Mouse (Mus musculus) midbrain, embryonic 12.5 days (tissue): ENCODE measurements around the gene Armc7. TPM values are rescaled to one million over a fixed set of nuclear protein-coding genes. Genes with fewer than 3 reads are reported as not detected.
"Not testable (repeated sequence)": the region's sequence is repeated elsewhere in the genome, so short reads cannot be mapped to it uniquely, and the experiment has no call there.

Source experiments
- ATAC-seq: fragments of 200-750 bp; cut with Nextera tagmentation; 2 replicates; pipeline ENCODE4 v1.8.0; 2017; ENCODE audit warnings: low read depth, moderate TSS enrichment, moderate library complexity; ENCODE audit not compliant: low FRiP score
- H3K27ac ChIP-seq: fragments of 300-500 bp; sonication (generic); replicated peaks from 2 replicates; pipeline ENCODE4 v1.5.1; 2016; ENCODE audit warnings: mild to moderate bottlenecking
- H3K27me3 ChIP-seq: fragments of 300-500 bp; sonication (generic); 2 replicates; pipeline ENCODE4 v1.6.1; 2016; ENCODE audit warnings: mild to moderate bottlenecking
- H3K36me3 ChIP-seq: fragments of 300-500 bp; sonication (generic); 2 replicates; pipeline ENCODE4 v1.6.1; 2016
- H3K4me1 ChIP-seq: fragments of 300-500 bp; sonication (generic); 2 replicates; pipeline ENCODE4 v1.6.1; 2016
- H3K4me2 ChIP-seq: fragments of 300-500 bp; sonication (generic); replicated peaks from 2 replicates; pipeline ENCODE4 v1.6.1; 2016; ENCODE audit warnings: mild to moderate bottlenecking, moderate library complexity
- H3K4me3 ChIP-seq: fragments of 300-500 bp; sonication (generic); 2 replicates; pipeline ENCODE4 v1.5.1; 2016; ENCODE audit warnings: mild to moderate bottlenecking
- H3K9ac ChIP-seq: fragments of 300-500 bp; sonication (generic); replicated peaks from 2 replicates; pipeline ENCODE4 v1.6.1; 2016; ENCODE audit warnings: mild to moderate bottlenecking, moderate library complexity
- H3K9me3 ChIP-seq: fragments of 300-500 bp; sonication (generic); 2 replicates; pipeline ENCODE4 v1.6.1; 2016; ENCODE audit warnings: mild to moderate bottlenecking
- WGBS: fragments of 180-500 bp; shearing (Covaris S2); methylation state at CpG from one replicate; pipeline ENCODE4 v1.1.7; 2016; 5-methylcytosine and 5-hydroxymethylcytosine counted together
- polyA plus RNA-seq: library from polyadenylated mRNA; unstranded; fragments of >200 nt; fragmentation: Nextera tagmentation; extraction: Ambion mirVana; gene quantifications from 2 replicates; pipeline ENCODE4 v1.2.1, GENCODE M21; 2016

Armc7 gene
- polyA plus RNA-seq, 1 experiment from 2014 or later, result 10.3 TPM

DNA sequence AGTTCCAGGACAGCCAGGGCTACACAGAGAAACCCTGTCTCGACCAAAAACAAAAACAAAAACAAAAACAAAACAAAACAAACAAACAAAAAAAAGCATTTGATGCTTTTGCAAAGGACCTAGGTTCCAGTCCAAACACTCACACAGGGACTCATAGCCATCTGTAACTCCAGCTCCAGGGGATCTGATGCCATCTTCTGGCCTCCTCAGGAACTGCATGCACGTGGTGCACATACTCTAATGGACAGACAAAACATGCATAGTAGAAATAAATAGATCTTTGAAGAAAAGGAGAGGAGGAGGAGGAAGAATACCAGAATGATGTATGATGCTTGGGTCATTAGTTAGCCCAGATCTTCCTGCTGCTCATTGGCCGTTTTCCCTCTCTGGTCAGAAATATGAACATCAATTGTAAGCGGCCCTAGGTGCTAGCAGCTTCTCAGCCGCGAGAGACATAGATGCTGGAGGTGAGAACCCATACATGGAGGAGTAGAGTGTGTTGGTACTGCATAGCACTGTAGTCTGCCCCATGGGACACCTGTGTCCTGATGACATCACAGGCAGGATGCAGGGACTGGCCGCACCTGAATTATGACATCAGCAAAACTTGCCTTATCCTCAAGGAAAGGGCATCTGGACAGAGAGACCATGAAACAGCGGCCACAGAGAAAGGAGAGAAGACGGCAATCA is 35.4 kb upstream of the Armc7 start, which contains the start of gene Trim80:
Trim80 (plus strand) TSS at position 640 of the 690 bp plus-strand sequence.
- no peak for ATAC-seq
- no peaks in the 10 kb centered on the region for H3K36me3 ChIP-seq
- H3K4me3 ChIP-seq, result no peak within 1 kb of the TSS
- 93% methylated on average over 9 of the region's 9 CpGs for WGBS
- H3K27me3 ChIP-seq, result 0 out of 2 replicates have a peak, but pooled peaks cover 3% of the 10 kb centered on the region
- H3K4me2 ChIP-seq, result no peak within 1 kb of the TSS
- peaks cover 17% of the 10 kb centered on the region for H3K4me1 ChIP-seq
- no peak within 1 kb of the TSS for H3K27ac ChIP-seq
- H3K9ac ChIP-seq, result no peak within 1 kb of the TSS
- H3K9me3 ChIP-seq, result 0 out of 2 replicates have a peak, but pooled peaks cover 5% of the 10 kb centered on the region

DNA sequence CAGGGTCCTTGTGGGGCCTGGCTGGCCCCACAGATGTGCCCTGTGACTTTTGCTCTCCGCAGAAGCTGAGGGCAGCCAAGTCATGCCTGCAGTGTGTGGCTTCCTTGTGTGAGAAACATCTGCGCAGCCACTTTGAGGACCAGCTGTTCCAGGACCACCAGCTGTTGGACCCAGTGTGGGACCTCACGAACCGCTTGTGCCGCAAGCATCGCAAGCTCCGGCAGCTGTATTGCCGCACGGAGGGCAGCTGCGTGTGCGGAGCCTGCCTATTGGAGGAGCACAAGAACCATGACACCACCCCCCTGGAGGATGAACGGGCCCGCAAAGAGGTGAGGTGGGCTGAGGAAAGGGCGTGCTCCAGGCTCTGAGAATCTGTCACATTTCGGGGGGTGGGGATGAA is 34.0 kb upstream of the Armc7 start:
- no peaks in the 10 kb centered on the region for H3K27me3 ChIP-seq
- no peak for ATAC-seq
- no peak overlapping the region for H3K4me3 ChIP-seq
- no peak overlapping the region for H3K27ac ChIP-seq
- 0 out of 2 replicates have a peak, but pooled peaks cover 5% of the 10 kb centered on the region for H3K9me3 ChIP-seq
- WGBS, result 55% methylated on average over 15 of the region's 15 CpGs
- H3K36me3 ChIP-seq, result no peaks in the 10 kb centered on the region
- no peak overlapping the region for H3K9ac ChIP-seq
- peaks cover 6% of the 10 kb centered on the region for H3K4me1 ChIP-seq
- H3K4me2 ChIP-seq, result no peak overlapping the region

DNA sequence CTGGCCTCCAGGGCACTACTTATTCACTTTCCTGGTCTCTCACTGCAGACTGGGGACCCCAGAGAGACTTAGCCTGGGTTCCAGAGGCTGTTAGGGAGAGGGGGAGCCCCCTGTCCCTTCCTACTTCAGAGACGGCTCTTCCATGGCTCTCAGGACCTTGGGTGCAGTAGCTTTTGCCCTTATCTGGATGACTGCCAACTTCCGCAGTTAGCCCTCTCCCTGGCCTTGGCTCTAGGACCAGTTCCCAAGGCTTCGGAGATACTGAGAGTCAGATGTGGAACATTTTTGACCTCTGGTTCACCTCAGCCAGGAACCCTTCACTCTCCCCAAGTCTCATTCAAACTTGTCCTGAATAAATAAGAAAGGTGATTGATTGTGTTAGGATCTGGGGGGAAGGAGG is 28.6 kb upstream of the Armc7 start:
- H3K4me2 ChIP-seq, result no peak overlapping the region
- no peak overlapping the region for H3K9ac ChIP-seq
- H3K4me3 ChIP-seq, result no peak overlapping the region
- no peaks in the 10 kb centered on the region for H3K36me3 ChIP-seq
- no peaks in the 10 kb centered on the region for H3K9me3 ChIP-seq
- no peaks in the 10 kb centered on the region; the same call in 1 of the 2 replicates for H3K4me1 ChIP-seq
- H3K27ac ChIP-seq, result no peak overlapping the region
- no peaks in the 10 kb centered on the region for H3K27me3 ChIP-seq
- no peak for ATAC-seq
- 91% methylated on average over 3 of the region's 3 CpGs for WGBS

DNA sequence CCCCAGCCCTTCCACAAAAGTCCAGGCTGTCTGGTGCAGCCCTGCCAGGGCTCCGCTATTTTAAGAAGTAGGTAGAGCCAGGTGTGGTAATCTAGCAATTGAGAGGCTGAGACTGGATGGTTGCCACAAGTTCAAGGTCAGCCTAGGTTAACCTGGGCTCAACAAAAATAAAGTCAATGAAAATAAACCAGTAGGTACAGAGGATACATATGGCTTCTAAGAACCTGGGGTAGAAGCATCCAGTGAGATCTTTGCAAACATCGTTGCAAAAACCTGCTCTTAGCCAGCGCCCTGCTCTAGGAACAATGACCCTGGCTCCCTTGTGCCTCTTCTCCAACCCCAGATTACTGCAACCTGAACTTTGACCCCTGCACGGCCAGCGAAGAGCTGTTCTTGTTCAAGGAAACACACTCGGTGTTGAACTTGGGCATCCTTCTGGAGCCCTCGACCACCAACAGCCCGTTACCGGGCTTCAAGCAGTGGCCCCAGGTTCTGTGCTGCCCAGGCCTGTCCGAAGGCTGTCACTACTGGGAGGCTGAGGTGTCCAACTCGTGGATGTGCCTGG is 28.1 kb upstream of the Armc7 start:
- Histone ChIP-seq H3K4me1 (no peaks in the 10 kb centered on the region; the same call in 1 of the 2 replicates), H3K4me2 (no peak overlapping the region), H3K36me3 (no peaks in the 10 kb centered on the region), H3K9ac (no peak overlapping the region), H3K27me3 (no peaks in the 10 kb centered on the region), H3K27ac (no peak overlapping the region), H3K4me3 (no peak overlapping the region), H3K9me3 (no peaks in the 10 kb centered on the region)
- 86% methylated on average over 11 of the region's 11 CpGs for WGBS
- ATAC-seq, result no peak

DNA sequence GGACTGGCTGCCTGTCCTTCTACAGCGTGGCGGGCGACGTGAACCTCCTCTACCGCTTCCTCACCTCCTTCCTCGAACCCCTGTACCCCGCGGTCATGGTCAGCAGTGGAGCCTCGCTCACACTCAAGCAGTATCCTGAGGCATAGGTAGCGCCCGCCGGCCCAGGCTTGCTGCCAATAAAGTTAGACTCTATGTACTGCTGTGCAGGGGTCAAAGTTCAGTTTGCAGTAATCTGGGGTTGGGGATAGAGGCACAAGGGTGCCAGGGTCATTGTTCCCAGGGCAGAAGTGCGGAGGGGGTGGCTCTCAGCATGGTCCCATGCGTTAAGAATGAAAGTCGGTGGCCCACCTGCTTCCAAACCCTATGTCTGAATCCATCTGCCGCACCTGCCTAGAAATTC is 27.4 kb upstream of the Armc7 start:
- no peak for ATAC-seq
- Histone ChIP-seq H3K4me1 (no peaks in the 10 kb centered on the region; the same call in 1 of the 2 replicates), H3K27ac (no peak overlapping the region), H3K9me3 (no peaks in the 10 kb centered on the region), H3K27me3 (no peaks in the 10 kb centered on the region), H3K4me2 (no peak overlapping the region), H3K9ac (no peak overlapping the region), H3K36me3 (no peaks in the 10 kb centered on the region), H3K4me3 (no peak overlapping the region)
- WGBS, result 86% methylated on average over 16 of the region's 16 CpGs

DNA sequence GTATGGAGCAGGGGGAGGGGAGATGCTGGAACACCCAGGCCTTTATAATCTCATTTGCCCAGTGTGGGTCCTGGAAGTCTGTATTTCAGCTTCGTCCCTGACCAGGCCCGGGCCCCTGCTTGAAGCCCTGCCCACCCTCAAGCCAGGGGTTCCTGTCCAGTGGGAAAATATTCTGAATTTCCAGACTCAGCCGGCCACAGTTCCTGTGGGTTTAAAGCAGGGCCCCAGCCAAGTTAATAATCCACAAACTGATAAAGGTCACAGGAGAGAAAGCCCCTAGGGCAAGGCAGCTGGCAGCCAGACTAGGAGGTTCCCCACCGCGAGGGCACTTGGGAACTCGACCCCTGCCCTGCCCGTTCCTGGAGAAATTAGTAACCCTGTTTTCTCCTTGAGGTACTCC is 26.5 kb upstream of the Armc7 start:
- Histone ChIP-seq H3K4me2 (no peak overlapping the region), H3K27me3 (no peaks in the 10 kb centered on the region), H3K36me3 (no peaks in the 10 kb centered on the region), H3K9ac (no peak overlapping the region), H3K9me3 (no peaks in the 10 kb centered on the region), H3K4me1 (no peaks in the 10 kb centered on the region; the same call in 1 of the 2 replicates), H3K4me3 (no peak overlapping the region), H3K27ac (no peak overlapping the region)
- WGBS, result 57% methylated on average over 7 of the region's 7 CpGs
- ATAC-seq, result no peak

DNA sequence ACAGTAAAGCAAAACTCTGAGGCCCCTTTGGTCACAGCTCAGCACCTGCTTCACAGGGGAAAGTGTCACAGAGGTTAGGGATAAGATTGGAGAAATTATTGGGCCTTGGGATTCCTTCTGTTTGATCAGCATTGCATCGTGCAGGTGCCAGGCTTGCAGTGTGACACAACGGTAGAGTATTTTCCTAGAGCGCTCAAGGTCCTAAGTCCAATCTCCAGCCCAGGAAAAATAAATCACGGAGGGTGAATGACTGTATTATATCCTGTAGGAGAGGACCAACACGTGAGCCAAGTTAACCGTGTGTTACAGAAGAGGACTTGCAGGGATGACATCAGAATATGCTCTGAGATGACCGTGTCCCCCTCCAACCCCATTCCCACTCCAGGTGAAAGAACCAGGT is 25.3 kb upstream of the Armc7 start:
- ATAC-seq, result no peak
- Histone ChIP-seq H3K4me3 (no peak overlapping the region), H3K9me3 (no peaks in the 10 kb centered on the region), H3K4me2 (no peak overlapping the region), H3K4me1 (no peaks in the 10 kb centered on the region; the same call in 1 of the 2 replicates), H3K27me3 (no peaks in the 10 kb centered on the region), H3K27ac (no peak overlapping the region), H3K9ac (no peak overlapping the region), H3K36me3 (no peaks in the 10 kb centered on the region)
- WGBS, result 93% methylated on average over 7 of the region's 7 CpGs

DNA sequence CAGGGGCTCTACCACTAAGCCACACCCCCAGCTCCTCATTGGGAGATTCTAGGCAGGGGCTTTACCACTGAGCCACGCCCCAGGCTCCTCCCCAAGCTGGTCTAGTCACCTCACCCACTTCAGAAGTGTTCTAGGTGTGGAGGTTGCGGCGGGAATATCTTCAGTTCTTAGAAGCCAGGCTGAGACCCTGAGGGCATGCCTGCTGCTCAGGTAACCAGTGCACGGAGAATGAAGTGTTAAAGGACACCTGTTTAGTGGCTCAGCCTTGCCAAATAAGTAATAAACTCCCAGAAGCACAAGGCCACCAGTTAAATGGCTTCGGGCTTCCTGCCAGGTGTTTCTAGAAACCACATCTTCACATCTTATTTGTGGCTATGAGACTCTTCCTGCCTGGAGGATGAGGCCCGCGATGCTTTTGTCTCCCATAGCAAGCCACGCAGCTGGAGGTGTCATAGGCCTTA is 23.7 kb upstream of the Armc7 start:
- H3K36me3 ChIP-seq, result no peaks in the 10 kb centered on the region
- WGBS, result 87% methylated on average over 8 of the region's 8 CpGs
- ATAC-seq, result no peak
- no peaks in the 10 kb centered on the region for H3K27me3 ChIP-seq
- no peaks in the 10 kb centered on the region; the same call in 1 of the 2 replicates for H3K4me1 ChIP-seq
- no peaks in the 10 kb centered on the region for H3K9me3 ChIP-seq
- H3K4me2 ChIP-seq, result no peak overlapping the region
- no peak overlapping the region for H3K4me3 ChIP-seq
- H3K27ac ChIP-seq, result no peak overlapping the region
- H3K9ac ChIP-seq, result no peak overlapping the region

DNA sequence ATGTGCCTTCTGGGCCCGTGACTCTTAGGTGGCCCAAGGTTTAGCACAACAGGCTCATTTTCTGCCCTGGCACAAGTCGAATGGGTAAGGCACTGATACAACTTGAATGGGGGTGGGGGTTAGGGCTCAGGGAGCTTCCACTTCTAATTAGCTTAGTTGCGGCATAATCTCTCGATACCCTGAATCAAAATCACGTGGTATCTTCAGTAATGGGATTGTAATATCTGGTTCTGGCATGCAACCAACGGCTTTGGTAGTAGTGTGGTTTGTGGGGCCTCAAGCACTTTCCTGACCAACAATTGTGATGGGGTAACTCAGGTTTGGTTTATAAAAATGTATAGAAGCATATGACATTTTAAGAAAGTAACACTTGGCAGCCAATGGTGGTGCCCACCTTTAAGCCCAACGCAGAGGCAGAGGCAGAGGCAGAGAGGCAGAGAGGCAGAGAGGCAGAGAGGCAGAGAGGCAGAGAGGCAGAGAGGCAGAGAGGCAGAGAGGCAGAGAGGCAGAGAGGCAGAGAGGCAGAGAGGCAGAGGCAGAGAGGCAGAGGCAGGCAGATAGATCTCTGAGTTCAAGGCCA is 23.1 kb upstream of the Armc7 start:
- Histone ChIP-seq H3K36me3 (no peaks in the 10 kb centered on the region), H3K4me3 (no peak overlapping the region), H3K4me1 (no peaks in the 10 kb centered on the region; the same call in 1 of the 2 replicates), H3K27me3 (no peaks in the 10 kb centered on the region), H3K9ac (no peak overlapping the region), H3K4me2 (no peak overlapping the region), H3K27ac (no peak overlapping the region), H3K9me3 (no peaks in the 10 kb centered on the region)
- WGBS, result 83% methylated on average over 7 of the region's 7 CpGs
- ATAC-seq, result no peak

DNA sequence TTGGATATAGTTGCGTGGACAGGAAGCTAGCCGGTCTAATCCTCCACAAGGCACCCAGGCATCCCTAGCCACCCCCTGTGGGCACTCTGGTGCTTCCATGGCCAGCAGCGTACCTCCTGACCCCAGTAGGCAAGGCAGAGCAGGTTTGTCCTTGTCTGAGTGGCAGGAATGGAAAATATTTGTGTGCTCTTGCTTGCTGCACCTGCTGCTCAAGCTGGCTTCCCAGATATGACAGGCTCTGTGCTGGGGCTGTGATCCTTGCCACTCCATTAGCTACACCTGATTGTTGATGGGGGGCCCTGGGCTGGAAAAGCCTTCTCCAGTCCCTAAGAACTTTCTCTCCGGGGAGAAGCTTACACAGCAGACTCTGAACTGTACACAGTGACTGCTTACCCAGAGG is 22.2 kb upstream of the Armc7 start:
- H3K9me3 ChIP-seq, result no peaks in the 10 kb centered on the region
- H3K27me3 ChIP-seq, result no peaks in the 10 kb centered on the region
- no peak for ATAC-seq
- H3K36me3 ChIP-seq, result no peaks in the 10 kb centered on the region
- no peak overlapping the region for H3K9ac ChIP-seq
- H3K27ac ChIP-seq, result no peak overlapping the region
- WGBS, result 76% methylated on average over 4 of the region's 4 CpGs
- no peaks in the 10 kb centered on the region; the same call in 1 of the 2 replicates for H3K4me1 ChIP-seq
- H3K4me2 ChIP-seq, result no peak overlapping the region
- H3K4me3 ChIP-seq, result no peak overlapping the region

DNA sequence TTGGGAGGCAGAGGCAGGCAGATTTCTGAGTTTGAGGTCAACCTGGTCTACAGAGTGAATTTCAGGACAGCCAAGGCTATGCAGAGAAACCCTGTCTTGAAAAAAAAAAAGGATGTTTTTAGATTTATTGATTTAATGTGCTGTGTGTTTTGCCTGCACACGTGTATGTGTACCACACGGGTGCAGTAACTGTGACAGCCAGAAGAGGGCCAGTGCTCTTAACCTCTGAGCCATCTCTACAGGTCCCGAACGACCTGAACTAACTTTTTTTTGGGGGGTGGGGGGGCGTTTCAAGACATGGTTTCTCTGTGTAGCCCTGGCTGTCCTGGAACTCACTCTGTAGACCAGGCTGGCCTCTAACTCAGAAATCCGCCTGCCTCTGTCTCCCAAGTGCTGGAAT is 20.6 kb upstream of the Armc7 start:
- not testable (repeated sequence) for H3K4me1 ChIP-seq, H3K4me3 ChIP-seq, H3K4me2 ChIP-seq, ATAC-seq, H3K36me3 ChIP-seq, H3K9ac ChIP-seq, H3K9me3 ChIP-seq, H3K27ac ChIP-seq, H3K27me3 ChIP-seq
- WGBS, result 84% methylated on average over 6 of the region's 6 CpGs

DNA sequence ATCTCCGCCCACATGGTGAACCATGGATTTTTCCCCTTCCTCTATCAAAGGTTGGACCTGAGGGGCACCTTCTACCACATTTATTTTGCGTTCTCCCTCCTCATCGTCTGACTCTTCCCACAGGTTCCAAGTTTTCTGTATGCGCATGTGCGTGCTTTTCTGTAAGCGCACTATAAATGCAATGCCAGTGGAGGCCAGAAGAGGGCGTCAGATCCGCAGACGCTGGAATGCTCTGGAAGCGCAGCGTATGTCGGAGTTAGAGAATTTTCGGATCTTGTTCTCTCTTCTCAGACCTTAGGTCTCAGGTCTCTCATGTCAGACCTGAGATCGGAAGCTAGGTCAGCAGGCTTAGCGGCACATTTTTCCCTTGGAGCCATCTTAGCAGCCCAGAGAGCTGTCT is 19.8 kb upstream of the Armc7 start:
- Histone ChIP-seq H3K27me3 (no peaks in the 10 kb centered on the region), H3K36me3 (no peaks in the 10 kb centered on the region), H3K27ac (no peak overlapping the region), H3K4me1 (no peaks in the 10 kb centered on the region), H3K9ac (no peak overlapping the region), H3K4me2 (no peak overlapping the region), H3K9me3 (no peaks in the 10 kb centered on the region), H3K4me3 (no peak overlapping the region)
- WGBS, result 84% methylated on average over 15 of the region's 15 CpGs
- no peak for ATAC-seq
